Mouse (Mus musculus) testis, adult 2 months (tissue): Measurements from ENCODE around the gene Ppp1r1b. TPM values are rescaled to one million over a fixed set of nuclear protein-coding genes. Genes with fewer than 3 reads are reported as not detected.

Experiments used
- H3K27ac ChIP-seq: fragments of 200-500 bp; 2 replicates; pipeline ENCODE4 v1.5.1; 2012; ENCODE audit warnings: low read depth, low read length; ENCODE audit not compliant: control insufficient read depth, insufficient read depth
- H3K27me3 ChIP-seq: fragments of 200-500 bp; 2 replicates; pipeline ENCODE4 v1.6.1; 2012; ENCODE audit warnings: mild to moderate bottlenecking, low read length, moderate library complexity; ENCODE audit not compliant: control insufficient read depth, insufficient read depth
- H3K36me3 ChIP-seq: fragments of 200-500 bp; 2 replicates; pipeline ENCODE4 v1.6.1; 2012; ENCODE audit warnings: mild to moderate bottlenecking, low read length; ENCODE audit not compliant: control insufficient read depth, insufficient read depth
- H3K4me1 ChIP-seq: fragments of 200-500 bp; 2 replicates; pipeline ENCODE4 v1.6.1; 2012; ENCODE audit warnings: low read length; ENCODE audit not compliant: control insufficient read depth, insufficient read depth
- H3K4me3 ChIP-seq: fragments of 200-500 bp; 2 replicates; pipeline ENCODE4 v1.5.1; 2012; ENCODE audit warnings: low read depth, mild to moderate bottlenecking, low read length, moderate library complexity, mixed read lengths; ENCODE audit not compliant: control insufficient read depth
- CTCF ChIP-seq: fragments of 200-500 bp; IDR thresholded peaks from 2 replicates; pipeline ENCODE4 v1.5.1; 2012; ENCODE audit warnings: low read depth, mild to moderate bottlenecking, inconsistent platforms, low read length, moderate library complexity; ENCODE audit not compliant: control insufficient read depth, insufficient read depth, insufficient replicate concordance
- POLR2A ChIP-seq: fragments of 200-500 bp; IDR thresholded peaks from 2 replicates; pipeline ENCODE4 v1.6.1; 2012; ENCODE audit warnings: low read depth, mild to moderate bottlenecking, inconsistent platforms, low read length, moderate library complexity; ENCODE audit not compliant: control insufficient read depth
- polyA plus RNA-seq: library from polyadenylated mRNA; depleted of rRNA; stranded (reverse); fragments of >200 nt; gene quantifications from 2 replicates; pipeline ENCODE4 v1.2.3, GENCODE M21; 2012

Gene Ppp1r1b
- polyA plus RNA-seq, 1 experiment = 0.58 TPM

DNA sequence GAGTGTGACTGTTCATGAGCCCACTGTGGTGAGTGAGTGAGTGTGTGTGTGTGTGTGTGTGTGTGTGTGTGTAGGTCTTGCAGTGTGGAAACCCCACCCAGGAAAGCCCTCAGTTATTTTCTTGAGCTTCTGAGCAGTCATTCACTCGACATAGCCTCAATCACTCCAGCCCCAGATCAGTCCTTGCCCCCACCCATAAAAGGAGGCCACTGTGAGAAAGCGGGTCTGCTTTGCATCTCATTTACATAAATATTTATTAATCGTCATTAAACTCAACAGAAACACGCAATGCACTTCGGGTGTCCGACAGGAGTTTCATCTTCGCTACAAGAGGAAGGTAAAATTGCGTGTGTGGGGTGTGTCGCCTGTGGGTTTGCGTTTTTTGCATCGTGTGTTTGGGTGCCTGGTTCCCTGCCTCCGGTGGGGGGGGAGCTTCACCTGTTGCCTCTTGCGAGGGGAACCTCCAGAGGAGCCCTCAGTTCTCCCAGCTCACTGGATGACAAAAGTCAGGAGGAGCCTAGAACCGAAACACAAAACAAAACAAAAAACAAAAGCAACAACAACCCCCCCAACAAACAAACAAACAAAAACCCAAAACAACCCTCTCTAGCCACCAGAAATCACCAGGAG is 22.9 kb upstream of the Ppp1r1b start:
- Histone ChIP-seq H3K4me3 (no peak overlapping the region), H3K27ac (no peak overlapping the region), H3K4me1 (peaks cover 7% of the 10 kb centered on the region; the same call in 1 of the 2 replicates), H3K27me3 (peaks cover 6% of the 10 kb centered on the region), H3K36me3 (no peaks in the 10 kb centered on the region)
- no peak for TF ChIP-seq POLR2A
- TF ChIP-seq CTCF = no peak

DNA sequence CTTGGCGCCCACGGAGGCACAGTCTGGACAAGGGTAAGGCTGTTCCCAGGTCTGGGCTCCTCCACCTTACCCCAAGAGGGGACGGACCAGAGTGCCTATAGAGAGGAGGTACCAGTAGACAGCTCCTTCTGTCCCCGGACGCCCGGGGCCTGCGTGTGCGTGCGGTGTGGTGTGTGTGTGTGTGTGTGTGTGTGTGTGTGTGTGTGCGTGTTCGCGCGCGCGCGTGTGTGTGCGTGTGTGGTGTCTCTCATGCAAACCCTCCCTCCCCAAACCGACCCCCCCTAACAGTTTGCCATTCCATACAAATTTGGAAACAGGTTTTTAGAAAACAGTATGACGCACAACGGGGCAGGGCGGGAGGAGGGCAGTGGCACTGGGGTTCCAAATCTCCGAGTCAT is 22.4 kb upstream of the Ppp1r1b start:
- TF ChIP-seq POLR2A = no peak
- TF ChIP-seq CTCF = no peak
- no peak overlapping the region for H3K27ac ChIP-seq
- H3K36me3 ChIP-seq = no peaks in the 10 kb centered on the region
- no peak overlapping the region for H3K4me3 ChIP-seq
- H3K4me1 ChIP-seq = peaks cover 7% of the 10 kb centered on the region; the same call in 1 of the 2 replicates
- peaks cover 5% of the 10 kb centered on the region for H3K27me3 ChIP-seq

- Histone ChIP-seq H3K4me3 (no peak overlapping the region), H3K36me3 (no peaks in the 10 kb centered on the region), H3K4me1 (peaks cover 7% of the 10 kb centered on the region; the same call in 1 of the 2 replicates), H3K27ac (no peak overlapping the region), H3K27me3 (peaks cover 3% of the 10 kb centered on the region; the same call in 1 of the 2 replicates)
- TF ChIP-seq CTCF (no peak), POLR2A (no peak)
Measured at GRCm38 (mm10) chr11:98326741-98327135, 21.5 kb upstream of the Ppp1r1b start.

DNA sequence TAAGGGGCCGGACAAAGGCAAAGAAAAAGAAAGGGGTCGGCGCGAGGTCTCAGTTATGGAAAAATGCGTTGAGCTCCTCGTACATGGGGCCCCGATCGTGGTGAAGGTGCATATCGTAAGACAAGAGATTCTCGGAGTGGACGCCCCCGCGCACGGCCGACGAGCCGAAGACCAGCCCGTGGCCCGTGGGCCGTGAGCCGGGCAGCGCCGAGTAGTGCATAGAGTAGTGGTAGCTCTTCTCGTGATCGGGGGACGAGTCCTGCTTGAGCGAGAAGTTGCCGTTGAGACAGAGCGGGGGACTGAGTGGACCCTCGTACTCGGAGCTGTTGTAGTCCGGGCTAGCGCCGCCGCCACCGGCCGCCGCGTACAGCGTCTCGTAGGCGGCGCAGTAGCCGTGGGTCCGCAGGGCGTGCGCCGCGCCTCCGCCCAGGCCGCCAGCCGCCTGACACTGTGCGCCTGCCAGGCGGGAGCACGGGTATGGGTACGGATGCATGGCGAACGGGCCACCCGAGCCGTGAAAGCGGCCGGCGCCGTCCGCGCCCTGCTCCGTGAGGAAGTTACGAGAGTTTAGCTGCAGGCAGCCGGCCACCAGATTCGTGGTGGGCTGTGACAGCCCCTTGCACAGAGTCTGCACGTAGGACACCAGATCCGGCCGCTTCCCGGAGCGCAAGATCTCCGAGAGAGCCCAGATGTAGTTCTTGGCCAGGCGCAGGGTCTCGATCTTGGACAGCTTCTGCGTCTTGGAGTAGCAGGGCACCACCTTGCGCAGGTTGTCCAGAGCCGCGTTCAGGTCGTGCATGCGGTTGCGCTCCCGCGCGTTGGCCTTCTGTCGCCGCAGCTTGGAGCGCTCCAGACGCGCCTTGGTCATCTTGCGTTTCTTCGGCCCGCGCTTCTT is 20.8 kb upstream of the Ppp1r1b start:
- Histone ChIP-seq H3K4me1 (peaks cover 7% of the 10 kb centered on the region; the same call in 1 of the 2 replicates), H3K36me3 (no peaks in the 10 kb centered on the region), H3K27me3 (peaks cover 3% of the 10 kb centered on the region; the same call in 1 of the 2 replicates), H3K27ac (no peak overlapping the region), H3K4me3 (peak overlapping the region; percentile 17)
- TF ChIP-seq POLR2A = no peak
- no peak for TF ChIP-seq CTCF

DNA sequence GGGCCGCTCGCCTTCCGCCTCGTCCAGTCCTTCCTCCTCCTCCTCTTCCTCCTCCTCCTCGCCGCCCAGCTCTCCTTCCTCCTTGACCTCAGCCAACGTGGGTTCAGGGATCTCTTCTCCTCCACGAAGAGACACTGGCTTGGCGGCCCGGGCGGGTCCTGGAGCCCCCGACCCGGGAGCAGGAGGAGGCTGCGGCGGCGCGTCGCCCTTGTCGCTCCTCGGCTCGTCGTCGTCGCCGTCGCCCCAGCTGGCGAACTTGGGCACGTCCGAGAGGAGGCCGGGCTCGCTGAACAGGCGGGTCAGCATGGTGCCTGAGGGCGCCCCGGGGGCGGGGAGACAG is 20.2 kb upstream of the Ppp1r1b start:
- peak overlapping the region; percentile 17 for H3K4me3 ChIP-seq
- no peak for TF ChIP-seq CTCF
- TF ChIP-seq POLR2A = no peak
- H3K27ac ChIP-seq = no peak overlapping the region

DNA sequence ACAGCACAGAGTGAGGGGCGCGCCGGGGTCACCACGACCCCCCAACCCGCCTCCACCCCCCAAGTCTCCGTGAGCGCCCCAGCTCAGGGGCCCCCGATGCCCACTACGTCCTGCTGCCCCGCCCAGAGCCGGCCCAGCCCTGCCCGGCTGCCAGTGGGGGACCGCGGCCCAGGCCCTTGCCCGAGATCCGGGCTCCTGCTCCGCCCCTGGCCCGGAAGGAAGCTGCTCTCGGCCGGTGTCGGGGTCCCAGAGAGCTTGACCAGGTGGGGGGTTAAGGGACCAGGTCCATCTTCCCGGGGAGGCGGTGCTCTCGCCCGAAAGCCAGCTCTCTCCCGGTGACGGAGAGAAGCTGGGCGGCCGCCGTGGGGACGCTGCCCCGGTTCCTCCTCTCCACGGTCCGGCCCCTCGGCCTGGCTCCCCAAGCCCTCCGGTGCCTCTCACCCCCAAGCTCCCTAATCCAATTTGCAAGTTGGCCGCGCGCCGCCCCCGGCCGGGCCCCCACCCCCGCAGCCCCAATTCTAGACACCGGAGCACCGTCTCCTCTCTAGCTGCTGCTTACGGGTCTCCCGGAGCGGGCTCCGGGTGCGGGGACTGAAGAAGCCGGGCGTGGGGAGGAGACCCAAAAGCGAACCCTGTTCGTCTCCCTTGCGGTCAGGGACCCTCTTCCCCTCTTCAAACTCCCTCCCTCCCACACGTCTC is 19.7 kb upstream of the Ppp1r1b start:
- peaks cover 3% of the 10 kb centered on the region; the same call in 1 of the 2 replicates for H3K27me3 ChIP-seq
- TF ChIP-seq CTCF (no peak), POLR2A (no peak)
- no peak overlapping the region for H3K27ac ChIP-seq
- H3K4me1 ChIP-seq = peaks cover 11% of the 10 kb centered on the region
- no peak overlapping the region; the same call in 1 of the 2 replicates for H3K4me3 ChIP-seq
- H3K36me3 ChIP-seq = no peaks in the 10 kb centered on the region

More for the DNA sequence above, 20.2 kb upstream of the Ppp1r1b start:
- Histone ChIP-seq H3K4me1 (peaks cover 7% of the 10 kb centered on the region; the same call in 1 of the 2 replicates), H3K27me3 (peaks cover 3% of the 10 kb centered on the region; the same call in 1 of the 2 replicates), H3K36me3 (no peaks in the 10 kb centered on the region)

- TF ChIP-seq POLR2A = no peak
- TF ChIP-seq CTCF = no peak
- peaks cover 19% of the 10 kb centered on the region for H3K4me1 ChIP-seq
- H3K36me3 ChIP-seq = no peaks in the 10 kb centered on the region
- H3K4me3 ChIP-seq = no peak within 1 kb of the TSS; the same call in 1 of the 2 replicates
- H3K27me3 ChIP-seq = peaks cover 3% of the 10 kb centered on the region; the same call in 1 of the 2 replicates
- H3K27ac ChIP-seq = no peak within 1 kb of the TSS
Measured at GRCm38 (mm10) chr11:98329081-98329959, 18.9 kb upstream of the Ppp1r1b start, which contains the start of gene Neurod2. Gene Neurod2 (minus strand): TSS chr11:98329648.
